Mouse (Mus musculus): ENCODE results near the gene Tpx2. TPM values are rescaled to one million over a fixed set of nuclear protein-coding genes. Genes with fewer than 3 reads are reported as not detected.

Tpx2 gene
- 1.2 and 1.6 TPM in 2 replicates for polyA plus RNA-seq (2012; rRNA removed)

GRCm38 (mm10) chr2:152847815-152848302 lies at the start of gene Tpx2:
TSS of gene Tpx2 (plus strand) at chr2:152847964.

DNA sequence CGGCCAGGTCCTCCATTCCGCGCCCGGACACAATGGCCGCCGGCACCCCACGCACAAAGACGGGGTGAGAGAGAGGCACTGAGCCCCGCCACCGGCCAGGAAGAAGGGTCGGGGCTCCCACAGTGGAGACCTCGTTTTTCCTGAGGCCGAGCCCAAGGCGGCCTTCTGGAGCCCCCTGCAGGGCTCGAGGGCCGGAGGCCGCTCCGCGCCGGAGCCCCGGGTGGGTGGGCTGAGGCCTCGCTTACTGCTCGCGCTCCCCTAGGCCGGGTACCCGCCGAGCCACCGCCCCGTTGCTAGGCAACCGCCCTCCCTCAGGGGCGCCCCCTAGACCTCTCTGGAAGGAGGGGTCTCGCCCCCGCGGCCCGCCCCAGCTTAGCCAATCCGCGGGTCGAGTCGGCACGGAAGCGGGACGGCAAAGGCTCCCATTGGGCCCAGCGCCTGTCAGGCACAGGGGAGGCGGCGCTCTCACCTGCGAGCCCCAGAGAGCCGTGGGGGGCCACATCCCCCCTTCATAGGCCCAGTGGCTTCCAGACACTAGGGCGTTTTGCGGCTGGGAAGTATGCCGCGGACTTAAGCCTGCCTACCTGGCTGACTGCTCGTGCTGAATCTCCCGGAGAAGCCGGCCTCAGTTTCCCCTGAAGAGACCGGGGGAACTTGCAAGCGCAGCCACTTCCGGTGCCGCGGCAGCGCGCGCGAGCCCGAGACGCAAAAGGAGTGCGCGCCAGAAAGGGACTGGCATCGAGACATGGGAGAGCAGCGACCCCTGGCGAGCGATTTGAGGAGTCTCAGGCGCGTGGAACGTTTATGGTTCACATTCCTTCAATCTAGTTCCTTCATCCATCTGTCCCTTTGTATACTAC lies 16.5 kb upstream of the Tpx2 start, which contains the start of gene Bcl2l1:
Gene Bcl2l1, minus strand, starts transcription at position 710 of the 860 bp plus-strand sequence.

DNA sequence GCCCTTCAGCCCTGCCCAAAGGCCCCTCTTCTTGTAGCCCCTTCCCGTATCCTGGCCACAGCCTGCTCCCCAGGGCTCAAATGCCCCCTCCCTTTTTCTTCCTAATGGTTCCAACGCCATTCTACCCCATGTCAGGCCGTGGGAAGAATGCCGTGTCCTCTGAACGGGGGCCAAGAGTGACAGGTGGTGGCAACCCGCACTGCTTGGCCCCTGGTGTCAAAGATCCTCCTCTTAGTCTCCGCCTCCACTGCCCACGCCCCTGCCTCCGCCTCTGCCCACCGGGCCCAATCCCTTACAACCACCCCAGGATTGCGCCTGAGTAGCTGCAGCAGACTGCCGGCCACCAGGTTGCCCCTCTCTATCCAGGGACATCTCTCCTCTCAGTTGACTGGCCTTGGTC lies 63.3 kb downstream of the Tpx2 start, which contains the start of gene Mylk2:
Gene Mylk2, plus strand, starts transcription at position 322 of the 400 bp plus-strand sequence.

DNA sequence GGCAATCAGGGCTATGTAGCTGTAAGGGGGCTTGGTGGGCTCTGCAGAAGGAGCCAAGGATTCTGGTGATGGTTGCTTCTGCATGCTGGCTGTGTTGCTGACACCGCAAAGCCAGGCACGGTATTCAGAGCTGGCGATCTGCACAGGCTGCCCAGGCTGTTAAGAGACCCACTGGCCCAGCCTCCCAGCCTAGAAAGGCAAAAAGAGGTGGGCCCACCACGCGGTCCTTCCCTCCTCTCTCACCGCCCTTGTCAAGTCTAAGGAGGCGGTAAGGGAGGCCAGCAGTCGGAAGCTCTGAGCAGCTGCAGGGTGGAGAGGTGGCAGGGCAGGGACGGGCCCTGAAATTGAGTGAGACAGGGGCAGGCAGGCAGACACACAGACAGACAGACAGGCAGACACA lies 85.3 kb downstream of the Tpx2 start, which contains the start of gene Foxs1:
Gene Foxs1, minus strand, starts transcription at position 161 of the 400 bp plus-strand sequence.

Other genes starting within 250 kb of the Tpx2 start
- 0.51 TPM in 1 of 2 replicates, not detected in the other for gene Defb45, start 248.6 kb upstream of the Tpx2 start, polyA plus RNA-seq (2012; rRNA removed)
- 0.35 TPM in 1 of 2 replicates, not detected in the other for gene Defb36, start 243.6 kb upstream of the Tpx2 start, polyA plus RNA-seq (2012; rRNA removed)
- not detected in 2 replicates for gene Defb25, start 224.9 kb upstream of the Tpx2 start, polyA plus RNA-seq (2012; rRNA removed)
- 11.0 and 13.3 TPM in 2 replicates for gene Rem1, start 221.0 kb upstream of the Tpx2 start, polyA plus RNA-seq (2012; rRNA removed)
- 166 and 184 TPM in 2 replicates for gene H13, start 178.5 kb upstream of the Tpx2 start, polyA plus RNA-seq (2012; rRNA removed)
- gene Mcts2, start 160.9 kb upstream of the Tpx2 start, polyA plus RNA-seq (2012; rRNA removed): 2.8 and 3.4 TPM in 2 replicates
- gene Id1, start 111.7 kb upstream of the Tpx2 start, polyA plus RNA-seq (2012; rRNA removed): 963 and 1,196 TPM in 2 replicates
- 3.6 and 3.7 TPM in 2 replicates for gene Cox4i2, start 93.8 kb upstream of the Tpx2 start, polyA plus RNA-seq (2012; rRNA removed)
- 38.1 and 43.2 TPM in 2 replicates for gene Bcl2l1, start 16.2 kb upstream of the Tpx2 start, polyA plus RNA-seq (2012; rRNA removed)
- gene Mylk2, start 63.4 kb downstream of the Tpx2 start, polyA plus RNA-seq (2012; rRNA removed): 0.05 TPM in 1 of 2 replicates, not detected in the other
- 2.8 and 4.6 TPM in 2 replicates for gene Foxs1, start 85.2 kb downstream of the Tpx2 start, polyA plus RNA-seq (2012; rRNA removed)
- gene Dusp15, start 103.7 kb downstream of the Tpx2 start, polyA plus RNA-seq (2012; rRNA removed): 0.16 and 0.28 TPM in 2 replicates
- not detected in 2 replicates for gene Ttll9, start 114.5 kb downstream of the Tpx2 start, polyA plus RNA-seq (2012; rRNA removed)
- 22.3 and 30.6 TPM in 2 replicates for gene Pdrg1, start 167.5 kb downstream of the Tpx2 start, polyA plus RNA-seq (2012; rRNA removed)
- gene Xkr7, start 183.9 kb downstream of the Tpx2 start, polyA plus RNA-seq (2012; rRNA removed): 0.40 and 0.46 TPM in 2 replicates
- gene Ccm2l, start 218.0 kb downstream of the Tpx2 start, polyA plus RNA-seq (2012; rRNA removed): 9.0 and 12.1 TPM in 2 replicates